Mouse (Mus musculus): Measurements from ENCODE around the gene Nkapl. TPM values are rescaled to one million over a fixed set of nuclear protein-coding genes. Genes with fewer than 3 reads are reported as not detected.
"Not testable (repeated sequence)": the region's sequence is repeated elsewhere in the genome, so short reads cannot be mapped to it uniquely, and the experiment has no call there.

Nkapl gene
- polyA plus RNA-seq (2014; fragmentation: Nextera tagmentation; extraction: Ambion mirVana): 2.7 and 2.8 TPM in 2 replicates

- H3K9ac ChIP-seq (replicated peaks; ENCODE audit: low read depth, low read length): peak within 1 kb of the TSS; percentile 64
- no peaks in the 10 kb centered on the region for H3K4me1 ChIP-seq (ENCODE audit: control insufficient read depth, insufficient read depth, low read length)
- H3K9me3 ChIP-seq (ENCODE audit: control insufficient read depth, low read depth, low read length): no peaks in the 10 kb centered on the region
- H3K27ac ChIP-seq (ENCODE audit: low read length): no peak within 1 kb of the TSS
- no peaks in the 10 kb centered on the region for H3K36me3 ChIP-seq (ENCODE audit: control insufficient read depth, insufficient read depth, low read length)
- ATAC-seq (ENCODE audit: insufficient number of reproducible peaks, insufficient read depth, low FRiP score, low read depth): peak; percentile 99
- H3K27me3 ChIP-seq (ENCODE audit: control insufficient read depth, insufficient read depth, low read length): no peaks in the 10 kb centered on the region
- peak within 1 kb of the TSS; percentile 88 for H3K4me2 ChIP-seq (replicated peaks; ENCODE audit: low read depth, low read length)
- H3K4me3 ChIP-seq (ENCODE audit: low read depth, low read length): peak within 1 kb of the TSS; percentile 56
- under 1% methylated on average over 54 of the region's 54 CpGs for WGBS
Measured at GRCm38 (mm10) chr13:21468061-21469019, at the start of gene Nkapl. Gene Nkapl, minus strand, starts transcription at chr13:21468509.

DNA sequence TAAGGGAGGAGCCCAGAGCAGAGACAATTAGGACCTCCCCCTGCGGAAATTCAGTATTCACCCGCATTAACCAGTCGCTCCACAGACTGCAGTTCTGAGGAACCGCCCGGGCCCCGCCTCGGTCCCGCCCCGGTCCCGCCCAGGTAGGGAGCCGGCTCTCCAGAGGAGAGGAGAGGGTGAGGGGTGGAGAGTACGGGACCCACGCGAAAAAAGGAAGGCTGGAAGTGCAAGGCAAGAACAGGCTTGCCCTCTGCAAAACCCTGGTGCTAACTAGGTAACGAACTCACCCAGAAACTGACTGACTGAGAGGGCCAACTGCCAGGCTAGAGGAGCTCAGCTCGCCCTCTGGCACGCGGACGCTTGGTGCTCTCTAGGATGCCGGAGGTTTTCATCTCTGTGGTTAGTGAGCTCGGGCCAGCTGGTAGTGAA is 37.9 kb upstream of the Nkapl start:
- no peaks in the 10 kb centered on the region for H3K4me1 ChIP-seq (ENCODE audit: control insufficient read depth, insufficient read depth, low read length)

GRCm38 (mm10) chr13:21502296-21502695 is 34.0 kb upstream of the Nkapl start:
- H3K4me3 ChIP-seq (ENCODE audit: low read depth, low read length): no peak overlapping the region
- no peak for ATAC-seq (ENCODE audit: insufficient number of reproducible peaks, insufficient read depth, low FRiP score, low read depth)
- no peak overlapping the region for H3K27ac ChIP-seq (ENCODE audit: low read length)
- no peak overlapping the region for H3K9ac ChIP-seq (replicated peaks; ENCODE audit: low read depth, low read length)
- no peaks in the 10 kb centered on the region for H3K4me1 ChIP-seq (ENCODE audit: control insufficient read depth, insufficient read depth, low read length)
- no peaks in the 10 kb centered on the region for H3K27me3 ChIP-seq (ENCODE audit: control insufficient read depth, insufficient read depth, low read length)
- H3K36me3 ChIP-seq (ENCODE audit: control insufficient read depth, insufficient read depth, low read length): no peaks in the 10 kb centered on the region
- no peak overlapping the region for H3K4me2 ChIP-seq (replicated peaks; ENCODE audit: low read depth, low read length)
- H3K9me3 ChIP-seq (ENCODE audit: control insufficient read depth, low read depth, low read length): no peaks in the 10 kb centered on the region
- WGBS: 89% methylated on average over 5 of the region's 5 CpGs

More for the DNA sequence above, 37.9 kb upstream of the Nkapl start:
- Histone ChIP-seq H3K4me3 (ENCODE audit: low read depth, low read length) (peak overlapping the region; percentile 46), H3K27ac (ENCODE audit: low read length) (peak overlapping the region; percentile 62; the same call in 1 of the 2 replicates), H3K4me2 (replicated peaks; ENCODE audit: low read depth, low read length) (peak overlapping the region; percentile 49), H3K36me3 (ENCODE audit: control insufficient read depth, insufficient read depth, low read length) (no peaks in the 10 kb centered on the region), H3K27me3 (ENCODE audit: control insufficient read depth, insufficient read depth, low read length) (no peaks in the 10 kb centered on the region), H3K9ac (replicated peaks; ENCODE audit: low read depth, low read length) (peak overlapping the region; percentile 33), H3K9me3 (ENCODE audit: control insufficient read depth, low read depth, low read length) (no peaks in the 10 kb centered on the region)
- WGBS: 0% methylated on average over 21 of the region's 21 CpGs
- ATAC-seq (ENCODE audit: insufficient number of reproducible peaks, insufficient read depth, low FRiP score, low read depth): peak; percentile 99

DNA sequence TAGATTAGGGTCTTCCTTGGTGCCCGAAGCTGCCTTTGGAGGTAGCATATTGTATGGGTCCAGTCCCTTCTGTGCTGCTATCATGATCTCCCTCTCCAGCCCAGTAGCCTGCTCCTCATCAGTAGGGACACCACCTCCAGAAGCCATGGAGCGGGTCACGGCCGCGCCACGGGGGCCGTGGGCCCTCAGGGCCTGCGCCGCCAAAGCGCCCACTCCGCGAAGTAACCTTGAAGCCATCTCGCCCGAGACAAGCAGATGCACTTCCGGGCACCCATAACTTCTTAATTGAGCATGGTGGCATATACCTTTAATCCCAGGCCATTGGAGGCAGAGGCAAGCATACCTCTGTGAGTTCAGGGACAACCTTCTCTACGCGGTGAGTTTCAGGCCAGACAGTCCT is 32.9 kb upstream of the Nkapl start, which contains the start of gene Gm11273:
Gene Gm11273, minus strand, starts transcription at position 237 of the 400 bp plus-strand sequence.
- H3K4me1 ChIP-seq (ENCODE audit: control insufficient read depth, insufficient read depth, low read length); ATAC-seq (ENCODE audit: insufficient number of reproducible peaks, insufficient read depth, low FRiP score, low read depth); H3K9ac ChIP-seq (replicated peaks; ENCODE audit: low read depth, low read length); H3K4me3 ChIP-seq (ENCODE audit: low read depth, low read length); H3K9me3 ChIP-seq (ENCODE audit: control insufficient read depth, low read depth, low read length); H3K4me2 ChIP-seq (replicated peaks; ENCODE audit: low read depth, low read length); H3K36me3 ChIP-seq (ENCODE audit: control insufficient read depth, insufficient read depth, low read length); H3K27ac ChIP-seq (ENCODE audit: low read length); H3K27me3 ChIP-seq (ENCODE audit: control insufficient read depth, insufficient read depth, low read length): not testable (repeated sequence)
- WGBS: 94% methylated on average over 17 of the region's 17 CpGs

- Histone ChIP-seq H3K4me3 (ENCODE audit: low read depth, low read length) (no peak within 1 kb of the TSS), H3K36me3 (ENCODE audit: control insufficient read depth, insufficient read depth, low read length) (no peaks in the 10 kb centered on the region), H3K9me3 (ENCODE audit: control insufficient read depth, low read depth, low read length) (no peaks in the 10 kb centered on the region), H3K4me2 (replicated peaks; ENCODE audit: low read depth, low read length) (no peak within 1 kb of the TSS), H3K27ac (ENCODE audit: low read length) (no peak within 1 kb of the TSS), H3K27me3 (ENCODE audit: control insufficient read depth, insufficient read depth, low read length) (no peaks in the 10 kb centered on the region), H3K4me1 (ENCODE audit: control insufficient read depth, insufficient read depth, low read length) (no peaks in the 10 kb centered on the region), H3K9ac (replicated peaks; ENCODE audit: low read depth, low read length) (no peak within 1 kb of the TSS)
- ATAC-seq (ENCODE audit: insufficient number of reproducible peaks, insufficient read depth, low FRiP score, low read depth): no peak
- WGBS: 93% methylated on average over 21 of the region's 21 CpGs
Measured at GRCm38 (mm10) chr13:21495080-21495479, 26.8 kb upstream of the Nkapl start, which contains the start of gene AK157302. Gene AK157302, plus strand, starts transcription at chr13:21495223.

DNA sequence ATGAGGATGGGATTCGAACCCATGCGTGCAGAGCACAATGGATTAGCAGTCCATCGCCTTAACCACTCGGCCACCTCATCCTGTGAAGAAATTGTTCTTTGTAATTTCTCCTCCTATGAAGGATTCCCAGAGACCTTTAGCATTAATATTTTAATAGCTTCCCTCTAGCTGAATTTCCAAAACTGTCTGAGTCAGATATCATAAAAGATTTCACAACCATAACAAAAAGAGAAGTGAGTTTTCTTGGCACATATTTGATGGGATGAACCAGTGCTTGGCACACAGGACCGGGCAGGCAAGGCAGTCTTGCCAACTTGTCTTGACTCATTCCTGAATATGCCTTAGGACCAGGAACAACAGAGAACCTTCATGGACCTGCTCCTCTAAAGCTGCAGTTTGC is 24.5 kb upstream of the Nkapl start:
- Histone ChIP-seq H3K4me3 (ENCODE audit: low read depth, low read length) (no peak overlapping the region), H3K4me2 (replicated peaks; ENCODE audit: low read depth, low read length) (no peak overlapping the region), H3K27me3 (ENCODE audit: control insufficient read depth, insufficient read depth, low read length) (no peaks in the 10 kb centered on the region), H3K36me3 (ENCODE audit: control insufficient read depth, insufficient read depth, low read length) (no peaks in the 10 kb centered on the region), H3K4me1 (ENCODE audit: control insufficient read depth, insufficient read depth, low read length) (no peaks in the 10 kb centered on the region), H3K27ac (ENCODE audit: low read length) (no peak overlapping the region), H3K9ac (replicated peaks; ENCODE audit: low read depth, low read length) (no peak overlapping the region), H3K9me3 (ENCODE audit: control insufficient read depth, low read depth, low read length) (no peaks in the 10 kb centered on the region)
- WGBS: 94% methylated on average over 5 of the region's 5 CpGs
- no peak for ATAC-seq (ENCODE audit: insufficient number of reproducible peaks, insufficient read depth, low FRiP score, low read depth)

- ATAC-seq (ENCODE audit: insufficient number of reproducible peaks, insufficient read depth, low FRiP score, low read depth): no peak
- H3K4me2 ChIP-seq (replicated peaks; ENCODE audit: low read depth, low read length): no peak overlapping the region
- WGBS: 85% methylated on average over 1 of the region's 1 CpGs
- peaks cover 6% of the 10 kb centered on the region for H3K36me3 ChIP-seq (ENCODE audit: control insufficient read depth, insufficient read depth, low read length)
- H3K27ac ChIP-seq (ENCODE audit: low read length): no peak overlapping the region
- no peak overlapping the region for H3K4me3 ChIP-seq (ENCODE audit: low read depth, low read length)
- H3K27me3 ChIP-seq (ENCODE audit: control insufficient read depth, insufficient read depth, low read length): no peaks in the 10 kb centered on the region
- H3K4me1 ChIP-seq (ENCODE audit: control insufficient read depth, insufficient read depth, low read length): no peaks in the 10 kb centered on the region
- no peak overlapping the region for H3K9ac ChIP-seq (replicated peaks; ENCODE audit: low read depth, low read length)
- H3K9me3 ChIP-seq (ENCODE audit: control insufficient read depth, low read depth, low read length): no peaks in the 10 kb centered on the region; the same call in 1 of the 2 replicates
Measured at GRCm38 (mm10) chr13:21486881-21487280, 18.6 kb upstream of the Nkapl start.

DNA sequence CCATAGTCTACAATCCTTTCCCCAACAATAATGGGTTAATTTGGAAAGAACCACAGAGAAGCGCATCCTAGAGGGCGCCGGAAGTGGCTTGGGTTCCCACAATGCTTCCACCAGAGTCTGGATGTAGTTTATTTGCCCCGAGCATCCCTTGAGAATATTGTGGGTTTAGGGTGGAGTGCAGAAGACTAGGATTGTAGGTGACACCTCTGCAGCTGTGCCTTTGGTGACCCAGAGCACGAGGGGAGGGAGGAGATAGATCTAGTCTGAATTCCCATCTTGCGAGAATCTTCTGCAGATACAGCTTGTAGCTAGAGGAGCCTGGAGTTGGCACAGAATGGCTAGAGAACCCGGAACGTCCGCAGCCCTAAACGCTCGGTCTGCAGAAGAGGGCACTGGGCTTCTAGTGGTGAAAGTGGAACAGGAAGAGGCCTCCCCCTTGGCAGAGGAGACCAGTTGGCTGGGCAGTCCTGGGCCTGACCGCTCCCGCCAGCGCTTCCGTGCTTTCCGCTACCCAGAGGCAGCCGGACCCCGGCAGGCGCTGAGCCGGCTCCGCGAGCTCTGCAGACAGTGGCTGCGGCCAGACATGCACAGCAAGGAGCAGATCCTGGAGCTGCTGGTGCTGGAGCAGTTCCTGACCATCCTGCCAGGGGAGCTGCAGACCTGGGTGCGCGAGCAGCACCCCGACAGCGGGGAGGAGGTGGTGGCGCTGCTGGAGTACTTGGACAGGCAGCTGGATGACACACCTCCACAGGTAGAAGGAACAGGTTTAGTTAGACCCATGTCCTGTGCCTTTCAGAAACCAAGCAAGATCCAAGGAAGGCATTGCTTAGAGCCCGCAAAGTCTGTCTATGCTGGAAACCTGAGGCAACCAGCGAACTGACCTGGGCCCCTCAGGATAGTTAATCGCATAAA is 10.7 kb upstream of the Nkapl start, which contains the start of the genes Zkscan4 and Gm10065:
Gene Zkscan4, plus strand, starts transcription at position 149 of the 912 bp plus-strand sequence.
Gene Gm10065, minus strand, starts transcription at position 683 of the 912 bp plus-strand sequence.
- 4% methylated on average over 31 of the region's 31 CpGs for WGBS
- not testable (repeated sequence) for H3K4me1 ChIP-seq (ENCODE audit: control insufficient read depth, insufficient read depth, low read length); H3K36me3 ChIP-seq (ENCODE audit: control insufficient read depth, insufficient read depth, low read length); H3K27me3 ChIP-seq (ENCODE audit: control insufficient read depth, insufficient read depth, low read length); H3K9me3 ChIP-seq (ENCODE audit: control insufficient read depth, low read depth, low read length)
- Histone ChIP-seq H3K4me2 (replicated peaks; ENCODE audit: low read depth, low read length) (peak within 1 kb of the TSS; percentile 53), H3K27ac (ENCODE audit: low read length) (peak within 1 kb of the TSS; percentile 53; the same call in 1 of the 2 replicates), H3K9ac (replicated peaks; ENCODE audit: low read depth, low read length) (peak within 1 kb of the TSS; percentile 34; the same call in 1 of the 2 replicates), H3K4me3 (ENCODE audit: low read depth, low read length) (peak within 1 kb of the TSS; percentile 44)
- peak; percentile 74; the same call in 1 of the 2 replicates for ATAC-seq (ENCODE audit: insufficient number of reproducible peaks, insufficient read depth, low FRiP score, low read depth)

All from stomach, embryonic 14.5 days (tissue).